Mouse (Mus musculus): ENCODE data around the gene Atp6v1g1.

DNA sequence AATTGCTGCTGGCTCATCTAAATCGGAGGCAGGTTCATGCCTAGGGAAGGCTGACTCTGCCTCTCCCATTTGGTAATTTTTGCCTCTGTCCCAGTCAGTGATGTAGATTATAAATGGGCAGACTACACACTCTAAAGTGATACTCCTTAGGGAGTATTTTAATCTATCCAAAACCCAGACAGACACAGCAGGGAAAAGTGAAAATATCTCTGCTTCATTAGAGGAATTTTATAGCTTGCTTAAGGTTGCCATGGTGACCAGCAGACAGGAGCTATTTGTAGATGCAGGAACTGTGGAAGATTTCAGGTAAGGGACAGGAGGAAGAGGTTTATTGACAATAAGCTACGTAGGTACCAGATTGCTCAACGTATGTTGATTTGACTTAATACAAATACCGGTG, 7.0 kb upstream of the Atp6v1g1 start:
- TF ChIP-seq POLR2A (IDR thresholded peaks at IDR 0.05; ENCODE audit: control insufficient read depth, extremely low read depth, insufficient read depth, low read length, poor library complexity), result no peak
- no peak for TF ChIP-seq CTCF (IDR thresholded peaks at IDR 0.05; ENCODE audit: borderline replicate concordance, control insufficient read depth, extremely low read depth, insufficient read depth, low read length, poor library complexity)

Measured in thymus, adult 2 months (tissue).